Mouse (Mus musculus): ENCODE results near the gene Trim63.
"Not testable (repeated sequence)": the region's sequence is repeated elsewhere in the genome, so short reads cannot be mapped to it uniquely, and the experiment has no call there.

- not testable (repeated sequence) for TF ChIP-seq CTCF, POLR2A (IDR thresholded peaks at IDR 0.05; ENCODE audit: insufficient read depth, low read depth, low read length)
These were observed 26.3 kb downstream of the Trim63 start for GRCm38 (mm10) chr4:134341231-134341630.

Measured in olfactory bulb, adult 2 months (tissue).